Mouse (Mus musculus) embryonic fibroblast, embryonic 13.5 days (primary cell): ENCODE measurements at regions not wholly inside any gene's neighbourhood (a gene's known extent, or its start where the extent isn't known, plus 50 kb on each side); places are given as distances from the start of the nearest gene placed in this dataset.
"Not testable (repeated sequence)": the region's sequence is repeated elsewhere in the genome, so short reads cannot be mapped to it uniquely, and the experiment has no call there.

Source experiments
- H3K27ac ChIP-seq: 2 replicates; pipeline ENCODE4 v1.5.1; 2012; ENCODE audit warnings: low read length, control low read depth, inconsistent platforms; ENCODE audit not compliant: insufficient read depth
- H3K4me1 ChIP-seq: 2 replicates; pipeline ENCODE4 v1.6.1; 2011; ENCODE audit warnings: low read length; ENCODE audit not compliant: control insufficient read depth, insufficient read depth
- H3K4me3 ChIP-seq: 2 replicates; pipeline ENCODE4 v1.5.1; 2011; ENCODE audit warnings: mild to moderate bottlenecking, control low read depth, low read length; ENCODE audit not compliant: insufficient read depth
- CTCF ChIP-seq: IDR thresholded peaks from 2 replicates; pipeline ENCODE4 v1.5.1; 2011; ENCODE audit warnings: mild to moderate bottlenecking, control low read depth, low read length, moderate library complexity, borderline replicate concordance; ENCODE audit not compliant: insufficient read depth
- POLR2A ChIP-seq: IDR thresholded peaks from 2 replicates; pipeline ENCODE4 v1.6.1; 2011; ENCODE audit warnings: low read depth, mild to moderate bottlenecking, control low read depth, low read length, moderate library complexity

GRCm38 (mm10) chr11:7705312-7705764 is 491.6 kb upstream of the Igfbp3 start:
- no peak overlapping the region for H3K27ac ChIP-seq
- no peaks in the 10 kb centered on the region for H3K4me1 ChIP-seq
- no peak overlapping the region for H3K4me3 ChIP-seq
- TF ChIP-seq POLR2A (no peak), CTCF (no peak)

- no peak overlapping the region for H3K27ac ChIP-seq
- no peaks in the 10 kb centered on the region for H3K4me1 ChIP-seq
- TF ChIP-seq POLR2A (no peak), CTCF (no peak)
- H3K4me3 ChIP-seq: no peak overlapping the region
Observed at GRCm38 (mm10) chr11:7697591-7697990, 483.9 kb upstream of the Igfbp3 start.

- H3K27ac ChIP-seq, H3K4me3 ChIP-seq, H3K4me1 ChIP-seq: not testable (repeated sequence)
Observed at GRCm38 (mm10) chr11:7689701-7690100, 476.0 kb upstream of the Igfbp3 start.

- Histone ChIP-seq H3K4me3 (no peak overlapping the region), H3K4me1 (no peaks in the 10 kb centered on the region), H3K27ac (no peak overlapping the region)
- TF ChIP-seq CTCF: no peak
- TF ChIP-seq POLR2A: no peak
Observed at GRCm38 (mm10) chr11:7672821-7673220, 459.1 kb upstream of the Igfbp3 start.

GRCm38 (mm10) chr11:7630637-7631036 is 416.9 kb upstream of the Igfbp3 start:
- H3K27ac ChIP-seq: no peak overlapping the region
- no peak overlapping the region for H3K4me3 ChIP-seq
- TF ChIP-seq POLR2A (no peak), CTCF (no peak)
- no peaks in the 10 kb centered on the region for H3K4me1 ChIP-seq

GRCm38 (mm10) chr11:7625256-7625655 is 411.5 kb upstream of the Igfbp3 start:
- Histone ChIP-seq H3K27ac (no peak overlapping the region), H3K4me3 (no peak overlapping the region), H3K4me1 (no peaks in the 10 kb centered on the region)
- TF ChIP-seq CTCF: no peak
- no peak for TF ChIP-seq POLR2A

- no peaks in the 10 kb centered on the region for H3K4me1 ChIP-seq
- TF ChIP-seq CTCF (no peak), POLR2A (no peak)
- no peak overlapping the region for H3K27ac ChIP-seq
- H3K4me3 ChIP-seq: no peak overlapping the region
Observed at GRCm38 (mm10) chr11:7620320-7620719, 406.6 kb upstream of the Igfbp3 start.

- Histone ChIP-seq H3K4me3 (no peak overlapping the region), H3K4me1 (no peaks in the 10 kb centered on the region), H3K27ac (no peak overlapping the region)
- TF ChIP-seq CTCF (no peak), POLR2A (no peak)
Observed at GRCm38 (mm10) chr11:7610752-7611151, 397.0 kb upstream of the Igfbp3 start.

GRCm38 (mm10) chr11:7609921-7610320 is 396.2 kb upstream of the Igfbp3 start:
- no peak overlapping the region for H3K4me3 ChIP-seq
- TF ChIP-seq CTCF (no peak), POLR2A (no peak)
- H3K4me1 ChIP-seq: no peaks in the 10 kb centered on the region
- H3K27ac ChIP-seq: no peak overlapping the region

- TF ChIP-seq CTCF (no peak), POLR2A (no peak)
- H3K4me1 ChIP-seq: no peaks in the 10 kb centered on the region
- H3K27ac ChIP-seq: no peak overlapping the region
- H3K4me3 ChIP-seq: no peak overlapping the region
Observed at GRCm38 (mm10) chr11:7606652-7607051, 392.9 kb upstream of the Igfbp3 start.

- TF ChIP-seq CTCF: no peak
- TF ChIP-seq POLR2A: no peak
- H3K4me1 ChIP-seq: no peaks in the 10 kb centered on the region
Observed at GRCm38 (mm10) chr11:7592010-7592409, 378.3 kb upstream of the Igfbp3 start.

GRCm38 (mm10) chr11:7583296-7583695 is 369.6 kb upstream of the Igfbp3 start:
- Histone ChIP-seq H3K4me3 (no peak overlapping the region), H3K4me1 (no peaks in the 10 kb centered on the region), H3K27ac (no peak overlapping the region)
- TF ChIP-seq CTCF (no peak), POLR2A (no peak)

More at GRCm38 (mm10) chr11:7592010-7592409, 378.3 kb upstream of the Igfbp3 start:
- no peak overlapping the region for H3K4me3 ChIP-seq
- no peak overlapping the region for H3K27ac ChIP-seq
